8 mouse cellular contexts compared by ENCODE assay signal in the genomic region with DNA sequence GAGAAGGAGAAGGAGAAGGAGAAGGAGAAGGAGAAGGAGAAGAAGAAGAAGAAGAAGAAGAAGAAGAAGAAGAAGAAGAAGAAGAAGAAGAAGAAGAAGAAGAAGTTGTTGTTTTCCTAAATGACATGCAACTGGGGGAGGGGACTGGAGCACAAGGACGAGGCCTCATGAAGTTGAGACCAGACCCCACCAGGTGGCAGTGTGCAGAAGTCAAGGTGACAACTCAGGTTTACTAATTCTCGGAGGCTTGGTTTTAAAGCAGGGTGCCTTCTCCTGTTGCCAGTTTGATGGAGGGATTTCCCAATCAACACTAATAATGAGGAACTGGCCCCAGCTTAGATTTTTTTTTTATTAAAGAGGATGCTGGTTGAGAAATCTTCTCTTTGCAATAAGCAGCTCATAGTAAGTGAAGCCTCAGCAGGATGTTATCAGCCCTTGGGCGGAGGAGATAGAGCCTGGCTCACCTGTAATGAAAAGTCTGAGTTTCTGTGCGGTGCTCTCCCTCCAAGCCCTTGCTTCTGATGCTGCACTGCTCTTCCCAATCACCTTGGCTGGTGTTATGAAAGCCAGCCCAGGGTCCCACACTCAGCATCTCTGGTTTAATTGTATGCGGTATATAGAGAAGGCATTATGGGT.
A peak's percentile ranks its signal among the peaks of the same experiment; 100 is the strongest.
DNase-seq lines count a peak whose midpoint lies in the region; ATAC-seq lines count a peak whose summit lies in the region.

No protein-coding gene starts in this region.

- no peaks in the 10 kb centered on the region for H3K9me3 ChIP-seq in hindbrain, embryonic 10.5 days
- no peaks in the 10 kb centered on the region for H3K9me3 ChIP-seq in hindbrain, embryonic 12.5 days (replicated peaks)

- 0 out of 2 replicates have a peak, but pooled peaks cover 5% of the 10 kb centered on the region for H3K27me3 ChIP-seq in hindbrain, embryonic 10.5 days (ENCODE audit: insufficient read depth, poor library complexity, severe bottlenecking)
- no peaks in the 10 kb centered on the region; the same call in 1 of the 2 replicates for H3K27me3 ChIP-seq in hindbrain, embryonic 12.5 days

- H3K4me2 ChIP-seq in hindbrain, embryonic 12.5 days (replicated peaks) = no peak overlapping the region

- no peak overlapping the region for H3K9ac ChIP-seq in hindbrain, embryonic 12.5 days

- H3K4me3 ChIP-seq in hindbrain, embryonic 10.5 days = no peak overlapping the region
- no peak overlapping the region for H3K4me3 ChIP-seq in hindbrain, embryonic 12.5 days

- H3K27ac ChIP-seq in hindbrain, embryonic 10.5 days = no peak overlapping the region
- no peak overlapping the region for H3K27ac ChIP-seq in hindbrain, embryonic 12.5 days

- no peak for ATAC-seq in hindbrain, embryonic 12.5 days (ENCODE audit: low FRiP score)
- ATAC-seq in inflammation-experienced regulatory T-cells, adult 6 months = peak; percentile 90
- ATAC-seq in megakaryocyte, adult 5-6 weeks (ENCODE audit: poor library complexity, severe bottlenecking) = peak; percentile 71

- 0 out of 2 replicates have a peak, but pooled peaks cover 4% of the 10 kb centered on the region for H3K4me1 ChIP-seq in hindbrain, embryonic 10.5 days (replicated peaks)
- H3K4me1 ChIP-seq in hindbrain, embryonic 12.5 days = no peaks in the 10 kb centered on the region

- 67% methylated on average over 5 of the region's 5 CpGs for WGBS in hindbrain, embryonic 10.5 days
- WGBS in hindbrain, embryonic 12.5 days = 63% methylated on average over 5 of the region's 5 CpGs

- H3K36me3 ChIP-seq in hindbrain, embryonic 10.5 days = no peaks in the 10 kb centered on the region
- H3K36me3 ChIP-seq in hindbrain, embryonic 12.5 days = no peaks in the 10 kb centered on the region

- peak; percentile 40 for DNase-seq in hindbrain, embryonic 10.5 days (ENCODE audit: low spot score)
- DNase-seq in 3T3-L1 (ENCODE audit: low read depth, low spot score) = peak; percentile 35
- peak; percentile 61 for DNase-seq in R1 (ENCODE audit: low read depth, low spot score)
- peak; percentile 75 to 87 for DNase-seq in cerebellum, postnatal 25 days
- DNase-seq in thymus, postnatal 14 days = peak; percentile 87

Comparison
In these comparisons a context has a peak if more than half of its experiments do, and no peak if none do; other contexts are left out.
1. DNase-seq: peak in every context shown above with its lines; median percentile 87 in thymus, postnatal 14 days; 81 in cerebellum, postnatal 25 days; 61 in R1; 40 in hindbrain, embryonic 10.5 days; 35 in 3T3-L1.